Mouse (Mus musculus) neural tube, embryonic 10.5 days (tissue): ENCODE data around the gene Tcp11l1.
A peak's percentile ranks its signal among the peaks of the same experiment; 100 is the strongest.

Experiments used
- DNase-seq: peaks from one replicate; pipeline ENCODE4 v3.0.0-alpha.2; 2017; ENCODE audit warnings: low spot score; ENCODE audit errors: extremely low spot score

The Tcp11l1 gene

GRCm38 (mm10) chr2:104712486-104712809, 479 bp upstream of the Tcp11l1 start:
- no peak for DNase-seq

- no peak for DNase-seq
These were observed 1.1 kb downstream of the Tcp11l1 start for GRCm38 (mm10) chr2:104710670-104711370.

GRCm38 (mm10) chr2:104709786-104710337, 2.1 kb downstream of the Tcp11l1 start:
- DNase-seq = no peak

- DNase-seq = no peak
These were observed 7.6 kb downstream of the Tcp11l1 start for GRCm38 (mm10) chr2:104704355-104704754.

- DNase-seq = no peak
These were observed 8.8 kb downstream of the Tcp11l1 start for GRCm38 (mm10) chr2:104703158-104703557.

- DNase-seq = no peak
These were observed 12.3 kb downstream of the Tcp11l1 start for GRCm38 (mm10) chr2:104699659-104700058.

GRCm38 (mm10) chr2:104692551-104692950, 19.4 kb downstream of the Tcp11l1 start:
- DNase-seq = no peak

GRCm38 (mm10) chr2:104690720-104691119, 21.2 kb downstream of the Tcp11l1 start:
- no peak for DNase-seq

GRCm38 (mm10) chr2:104688724-104689123, 23.2 kb downstream of the Tcp11l1 start:
- DNase-seq = no peak

GRCm38 (mm10) chr2:104688321-104688720, 23.6 kb downstream of the Tcp11l1 start:
- no peak for DNase-seq

GRCm38 (mm10) chr2:104687261-104687660, 24.7 kb downstream of the Tcp11l1 start:
- DNase-seq = no peak

- DNase-seq = peak; percentile 81
These were observed 26.6 kb downstream of the Tcp11l1 start for GRCm38 (mm10) chr2:104685418-104685817.

- DNase-seq = no peak
These were observed 27.2 kb downstream of the Tcp11l1 start for GRCm38 (mm10) chr2:104684771-104685170.

GRCm38 (mm10) chr2:104677326-104677725, 34.6 kb downstream of the Tcp11l1 start:
- DNase-seq = no peak

- DNase-seq = no peak
These were observed 40.2 kb downstream of the Tcp11l1 start for GRCm38 (mm10) chr2:104671724-104672123.

GRCm38 (mm10) chr2:104669122-104669804, 42.7 kb downstream of the Tcp11l1 start:
- DNase-seq = no peak

- no peak for DNase-seq
These were observed 48.4 kb downstream of the Tcp11l1 start for GRCm38 (mm10) chr2:104663372-104664100.

GRCm38 (mm10) chr2:104658659-104659058, 53.3 kb downstream of the Tcp11l1 start:
- no peak for DNase-seq

- no peak for DNase-seq
These were observed 95.8 kb downstream of the Tcp11l1 start for GRCm38 (mm10) chr2:104615985-104616711.

GRCm38 (mm10) chr2:104614786-104615185, 97.2 kb downstream of the Tcp11l1 start:
- no peak for DNase-seq
